ENCODE assay signal across 25 mouse cellular contexts in genomic region chrX:103432293-103432692, GRCm38 (mm10). TPM values are rescaled to one million over a fixed set of nuclear protein-coding genes. Genes with fewer than 3 reads are reported as not detected.
A peak's percentile ranks its signal among the peaks of the same experiment; 100 is the strongest.
DNase-seq lines count a peak whose midpoint lies in the region; ATAC-seq and TF ChIP-seq lines count a peak whose summit lies in the region.
"Had no signal": no experiment of that assay in that cellular context is flagged by ENCODE, and none has a peak within 500 bp of the region (broad histone marks: within the 10 kb centered on the region; RNA-seq: fewer than 3 reads in every experiment).

No protein-coding gene starts in this region.

- H3K4me3 ChIP-seq in ES-Bruce4 (ENCODE audit: low read depth, low read length), result no peak overlapping the region; the same call in 1 of the 2 replicates
- H3K4me3 ChIP-seq in ES-E14 (ENCODE audit: insufficient read depth in 1 of 2, low read depth in 1 of 2, low read length in 2 of 2, poor library complexity in 1 of 2, severe bottlenecking in 1 of 2), result peak overlapping the region; percentile 15 to 20; a peak in 1 of 4 replicates
- H3K4me3 ChIP-seq in forebrain, embryonic 15.5 days, result no peak overlapping the region
- H3K4me3 ChIP-seq: embryonic facial prominence, embryonic 13.5 days; embryonic facial prominence, embryonic 15.5 days; erythroblast, embryonic 14.5 days; forebrain, embryonic 10.5 days; forebrain, embryonic 12.5 days had no signal

- H3K4me2 ChIP-seq in forebrain, embryonic 15.5 days (replicated peaks), result no peak overlapping the region
- H3K4me2 ChIP-seq: embryonic facial prominence, embryonic 13.5 days; embryonic facial prominence, embryonic 15.5 days; forebrain, embryonic 12.5 days had no signal

- no peak for ATAC-seq in megakaryocyte-erythroid progenitor cell, adult 5-6 weeks (replicated peaks; ENCODE audit: low FRiP score, low TSS enrichment, poor library complexity, severe bottlenecking)
- ATAC-seq in forebrain, embryonic 15.5 days (replicated peaks), result no peak
- ATAC-seq: forebrain, embryonic 14.5 days; forebrain, postnatal 0 days had no signal

- TF ChIP-seq EP300 in ES-Bruce4 (IDR thresholded peaks at IDR 0.05; ENCODE audit: insufficient read depth, low read depth, low read length), result peak; percentile 80

- H3K27me3 ChIP-seq in ES-Bruce4 (ENCODE audit: control insufficient read depth, insufficient read depth, low read length, poor library complexity, severe bottlenecking), result no peaks in the 10 kb centered on the region
- H3K27me3 ChIP-seq in forebrain, embryonic 15.5 days, result peaks cover 5% of the 10 kb centered on the region

- 77% methylated on average over 7 of the region's 7 CpGs for WGBS in forebrain, embryonic 15.5 days

- H3K4me1 ChIP-seq in ES-Bruce4 (ENCODE audit: control insufficient read depth, insufficient read depth, low read length), result no peaks in the 10 kb centered on the region
- peaks cover 4 to 11% of the 10 kb centered on the region in 2 experiments; a peak in 2 of 4 replicates for H3K4me1 ChIP-seq in ES-E14 (ENCODE audit: control insufficient read depth in 2 of 2, insufficient read depth in 2 of 2, low read length in 2 of 2, poor library complexity in 1 of 2)
- no peaks in the 10 kb centered on the region for H3K4me1 ChIP-seq in forebrain, embryonic 15.5 days
- H3K4me1 ChIP-seq: embryonic facial prominence, embryonic 13.5 days; embryonic facial prominence, embryonic 15.5 days; forebrain, embryonic 10.5 days; forebrain, embryonic 12.5 days had no signal

- no peaks in the 10 kb centered on the region for H3K9me3 ChIP-seq in ES-Bruce4 (replicated peaks; ENCODE audit: control insufficient read depth, insufficient read depth, low read length, poor library complexity, severe bottlenecking)
- no peaks in the 10 kb centered on the region for H3K9me3 ChIP-seq in ES-E14 (ENCODE audit: control insufficient read depth, insufficient read depth, low read depth, low read length)
- no peaks in the 10 kb centered on the region for H3K9me3 ChIP-seq in forebrain, embryonic 15.5 days
- H3K9me3 ChIP-seq: embryonic facial prominence, embryonic 13.5 days; embryonic facial prominence, embryonic 15.5 days; forebrain, embryonic 10.5 days; forebrain, embryonic 12.5 days had no signal

- TF ChIP-seq POLR2A in ES-Bruce4 (IDR thresholded peaks at IDR 0.05; ENCODE audit: insufficient read depth, low read length), result no peak

- no peak for TF ChIP-seq CTCF in ES-Bruce4 (IDR thresholded peaks at IDR 0.05; ENCODE audit: low read depth, low read length)

- H3K27ac ChIP-seq in ES-Bruce4 (ENCODE audit: insufficient read depth, low read length) (peak overlapping the region; percentile 76), ES-E14 (ENCODE audit: insufficient read depth, low read depth, low read length, poor library complexity, severe bottlenecking) (peak overlapping the region; percentile 81; the same call in 1 of the 2 replicates)
- H3K27ac ChIP-seq in forebrain, embryonic 15.5 days (replicated peaks), result no peak overlapping the region
- H3K27ac ChIP-seq: embryonic facial prominence, embryonic 13.5 days; embryonic facial prominence, embryonic 15.5 days; forebrain, embryonic 10.5 days; forebrain, embryonic 12.5 days had no signal

- no peak overlapping the region for H3K9ac ChIP-seq in ES-Bruce4 (ENCODE audit: low read depth, poor library complexity, severe bottlenecking)
- no peak overlapping the region for H3K9ac ChIP-seq in ES-E14 (ENCODE audit: insufficient read depth, low read depth, low read length, poor library complexity, severe bottlenecking)
- H3K9ac ChIP-seq in forebrain, embryonic 15.5 days (replicated peaks), result no peak overlapping the region
- H3K9ac ChIP-seq: embryonic facial prominence, embryonic 13.5 days; embryonic facial prominence, embryonic 15.5 days; forebrain, embryonic 12.5 days; forebrain, postnatal 0 days had no signal

- in situ Hi-C loops in ES-E14 (cut with MboI; ENCODE audit: low sequenced_read_pairs in 2 of 2, unreplicated experiment in 2 of 2), result no loop called here

- H3K36me3 ChIP-seq in ES-Bruce4 (ENCODE audit: control insufficient read depth, insufficient read depth, low read length, poor library complexity, severe bottlenecking), result no peaks in the 10 kb centered on the region
- H3K36me3 ChIP-seq in ES-E14 (ENCODE audit: control insufficient read depth, insufficient read depth, low read length, poor library complexity, severe bottlenecking), result no peaks in the 10 kb centered on the region
- no peaks in the 10 kb centered on the region for H3K36me3 ChIP-seq in forebrain, embryonic 15.5 days
- H3K36me3 ChIP-seq: embryonic facial prominence, embryonic 13.5 days; embryonic facial prominence, embryonic 15.5 days; forebrain, embryonic 10.5 days; forebrain, embryonic 12.5 days had no signal

- DNase-seq in ES-E14 (ENCODE audit: low read depth, low spot score), result no peak
- DNase-seq in ZHBTc4 (ENCODE audit: low read depth, low spot score), result peak; percentile 73
- no peak for DNase-seq in embryo, embryonic 9.5 days (ENCODE audit: extremely low spot score)
- DNase-seq: adrenal gland, adult 8-10 months; adrenal gland, postnatal 14 days; adrenal gland, postnatal 36 days; cerebellum, adult 11-12 months; cerebellum, adult 2 months; cerebellum, adult 9-10 months; cerebellum, postnatal 10 days; cerebellum, postnatal 25 days; forebrain, postnatal 0 days had no signal

TF ChIP-seq in ES-E14, 5 proteins besides CTCF, POLR2A, EP300 and RAD21:
- no peak for TF ChIP-seq CHD2 (IDR thresholded peaks at IDR 0.05; ENCODE audit: low read depth, low read length)
- TF ChIP-seq MAFK (IDR thresholded peaks at IDR 0.05; ENCODE audit: insufficient read depth, low read depth, low read length), result no peak
- TF ChIP-seq ZNF384 (IDR thresholded peaks at IDR 0.05; ENCODE audit: low read depth, low read length), result no peak
- TF ChIP-seq HCFC1 (IDR thresholded peaks at IDR 0.05; ENCODE audit: borderline replicate concordance, insufficient read depth, low read length), result no peak
- TF ChIP-seq ZC3H11A (IDR thresholded peaks at IDR 0.05; ENCODE audit: borderline replicate concordance, low read depth, low read length), result no peak

RNA-seq across cellular contexts. Expression of gene Gm26992, which starts 10.5 kb away (rescaled TPM):
- polyA plus RNA-seq in ES-Bruce4 (2011; ENCODE audit: insufficient read depth, insufficient read length, low read depth, missing spikeins), result not detected in 2 replicates
- total RNA-seq in ES-E14 (2012; rRNA removed), result not detected in 2 replicates
- total RNA-seq in megakaryocyte-erythroid progenitor cell, adult 5-6 weeks (2014; fragmentation: Nextera tagmentation), result 0.61 TPM in 1 of 2 replicates, not detected in the other
- total RNA-seq in megakaryocyte-erythroid progenitor cell, adult 5-6 weeks (2017), result not detected in 2 replicates
- polyA plus RNA-seq in forebrain, embryonic 15.5 days (2015; fragmentation: Nextera tagmentation; extraction: Ambion mirVana), result not detected in 2 replicates
- total RNA-seq: adrenal gland, adult 8-10 months; adrenal gland, postnatal 14 days; adrenal gland, postnatal 36 days; forebrain, postnatal 0 days; MEL had no signal
- polyA plus RNA-seq: C2C12; cortical plate, adult 2 months; embryonic facial prominence, embryonic 11.5 days; embryonic facial prominence, embryonic 13.5 days; embryonic facial prominence, embryonic 15.5 days; erythroblast, embryonic 14.5 days; forebrain, embryonic 10.5 days; forebrain, embryonic 12.5 days; forebrain, embryonic 14.5 days had no signal

RNA-seq across cellular contexts. Expression of gene Tsx, which starts 18.0 kb away (rescaled TPM):
- polyA plus RNA-seq in ES-Bruce4 (2011; ENCODE audit: insufficient read depth, insufficient read length, low read depth, missing spikeins), result 0.75 and 0.84 TPM in 2 replicates
- total RNA-seq in ES-E14 (2012; rRNA removed), result 3.0 and 4.3 TPM in 2 replicates
- total RNA-seq in megakaryocyte-erythroid progenitor cell, adult 5-6 weeks (2014; fragmentation: Nextera tagmentation), result not detected in 2 replicates
- total RNA-seq in megakaryocyte-erythroid progenitor cell, adult 5-6 weeks (2017), result not detected in 2 replicates
- polyA plus RNA-seq in forebrain, embryonic 15.5 days (2015; fragmentation: Nextera tagmentation; extraction: Ambion mirVana), result 0.47 and 0.73 TPM in 2 replicates
- total RNA-seq: adrenal gland, postnatal 14 days; adrenal gland, postnatal 36 days; forebrain, postnatal 0 days; MEL had no signal
- polyA plus RNA-seq: C2C12; erythroblast, embryonic 14.5 days; forebrain, embryonic 14.5 days had no signal

Comparison
In these comparisons a context has a peak if more than half of its experiments do, and no peak if none do; other contexts are left out.
1. H3K4me3 ChIP-seq: peak in ES-E14 (2 of 2); none in ES-Bruce4 (single experiment) and forebrain, embryonic 15.5 days (single experiment).